Mouse (Mus musculus) embryonic stem cell, embryonic (primary cell): Measurements from ENCODE around the gene Palm3.

Source experiments
- CTCF ChIA-PET, 4 experiments: fragments of 300-600 bp in 2 of 4; fragments of 350-600 bp in 2 of 4; sonication (Branson Sonifier 250); formaldehyde crosslinking; loops; one replicate each; lab custom pipeline; 2022; ENCODE audit warnings: inconsistent platforms in 2 of 4; lab: Charles Lee
- POLR2A ChIA-PET, 4 experiments: fragments of 300-600 bp in 2 of 4; fragments of 350-600 bp in 2 of 4; sonication (Branson Sonifier 250); formaldehyde crosslinking; loops; one replicate each; lab custom pipeline; 2022; ENCODE audit warnings: antibody characterized with exemption in 4 of 4, inconsistent platforms in 1 of 4; lab: Charles Lee

Gene Palm3

DNA sequence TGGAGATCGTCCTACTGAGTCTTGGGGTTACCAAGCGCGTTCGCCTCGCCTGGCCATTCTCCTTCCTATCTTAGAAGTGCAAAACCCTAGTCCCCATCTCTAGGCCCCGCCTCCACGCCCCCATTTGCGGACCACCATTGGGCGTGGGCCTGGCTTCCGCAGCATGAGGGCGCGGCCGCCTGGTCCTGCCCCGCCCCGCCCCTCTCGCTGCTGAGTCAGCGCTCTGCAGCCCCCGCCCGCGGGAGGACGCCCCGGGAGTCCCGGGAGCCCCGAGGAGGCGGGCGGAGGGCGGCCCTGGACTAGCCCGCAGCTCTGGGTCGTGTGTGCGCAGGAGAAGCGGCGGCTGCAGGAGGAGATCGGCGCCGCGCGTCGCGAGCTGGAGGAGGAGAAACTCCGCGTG is 4.6 kb downstream of the Palm3 start:
- ChIA-PET CTCF (interaction anchor here (0.6 to 2.0 kb wide), 16 partner anchors 8 to 1555 kb away, joined by 3 to 7 read pairs (median 3); partner anchors contain the start of gene 2210011C24Rik (in 1 of the 4)), POLR2A (interaction anchor here in 3 of 4 experiments (0.5 to 3.2 kb wide), 15 partner anchors 12 to 330 kb away, joined by 3 to 19 read pairs (median 4); partner anchors contain the start of genes Asf1b (in 2 of the 3), 2210011C24Rik (in 1 of the 3), Dcaf15 (in 1 of the 3) and Gm10644 (in 1 of the 3))

DNA sequence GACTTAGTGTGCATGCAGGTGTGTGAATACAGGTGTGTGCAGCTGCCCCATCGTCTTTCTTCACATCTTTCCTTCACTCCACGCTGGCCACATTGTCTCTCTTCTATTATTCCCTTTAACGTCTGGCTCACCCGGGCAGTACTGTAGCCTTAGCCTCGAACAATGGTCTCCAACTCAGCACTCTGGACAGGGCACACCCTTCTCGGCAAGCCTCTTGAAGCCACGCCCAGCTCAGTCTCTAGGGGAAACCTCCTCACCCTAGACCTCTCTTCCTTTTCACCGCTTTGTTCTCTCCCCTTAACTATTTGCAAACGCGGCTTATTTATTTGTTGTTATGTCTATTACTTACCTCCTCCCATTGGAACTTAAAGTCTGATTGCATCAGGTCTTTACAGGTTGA is 6.2 kb downstream of the Palm3 start:
- POLR2A ChIA-PET = interaction anchor here (0.6 to 3.2 kb wide), 26 partner anchors 9 to 312 kb away, joined by 3 to 19 read pairs (median 4); partner anchors contain the start of genes 2210011C24Rik (in 2 of the 4), Dcaf15 (in 2 of the 4), Rfx1 (in 2 of the 4) and 1700067K01Rik (in 1 of the 4)
- CTCF ChIA-PET = interaction anchor here (0.6 to 3.5 kb wide), 16 partner anchors 10 to 461 kb away, joined by 3 to 16 read pairs (median 3); partner anchors contain the start of genes Il27ra (in 1 of the 4) and Ndufb7 (in 1 of the 4)

GRCm38 (mm10) chr8:84029272-84029671 is 8.0 kb downstream of the Palm3 start:
- ChIA-PET POLR2A (interaction anchor here in 3 of 4 experiments (0.6 to 3.3 kb wide), 20 partner anchors 9 to 188 kb away, joined by 3 to 12 read pairs (median 3); partner anchors contain the start of genes Il27ra (in 2 of the 3), Asf1b (in 1 of the 3), Dcaf15 (in 1 of the 3) and Gm10644 (in 1 of the 3)), CTCF (interaction anchor here in 3 of 4 experiments (0.7 to 3.5 kb wide), 3 partner anchors 10 to 863 kb away, joined by 3 to 16 read pairs (median 16); no protein-coding TSS in a partner anchor)

GRCm38 (mm10) chr8:84032777-84033176 is 11.5 kb downstream of the Palm3 start:
- ChIA-PET POLR2A (interaction anchor here in 2 of 4 experiments (0.6 to 1.2 kb wide), 5 partner anchors 31 to 205 kb away, joined by 3 to 4 read pairs (median 3); no protein-coding TSS in a partner anchor), CTCF (interaction anchor here in 3 of 4 experiments (0.6 to 1.1 kb wide), 3 partner anchors 9 to 198 kb away, joined by 3 to 4 read pairs (median 3); no protein-coding TSS in a partner anchor)

GRCm38 (mm10) chr8:84038015-84038414 is 16.7 kb downstream of the Palm3 start:
- CTCF ChIA-PET = interaction anchor here in 3 of 4 experiments (0.7 to 2.2 kb wide), 8 partner anchors 10 to 146 kb away, joined by 3 to 18 read pairs (median 4); no protein-coding TSS in a partner anchor
- POLR2A ChIA-PET = interaction anchor here in 2 of 4 experiments (0.6 to 3.2 kb wide), 10 partner anchors 8 to 289 kb away, joined by 3 to 19 read pairs (median 6); partner anchors contain the start of gene Rfx1 (in 1 of the 2)

DNA sequence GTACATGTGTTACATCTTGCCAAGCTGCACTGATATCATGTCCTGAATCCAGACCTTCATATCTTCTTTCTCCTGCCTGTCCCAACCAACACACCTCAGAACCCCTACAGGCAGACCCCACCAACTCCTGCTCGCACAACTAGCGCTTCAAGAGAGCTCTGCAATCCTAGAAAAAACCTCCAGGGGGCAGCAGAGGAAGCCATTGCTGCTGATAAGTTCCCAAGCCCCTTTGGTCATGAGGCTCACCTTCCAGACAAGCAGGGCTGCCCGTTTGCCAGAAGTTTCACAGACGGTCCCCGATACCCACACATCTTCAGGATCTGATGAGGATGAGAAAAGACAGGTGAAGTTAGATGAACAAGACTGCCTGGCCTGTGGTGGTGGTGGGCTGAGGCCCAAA is 17.8 kb downstream of the Palm3 start:
- ChIA-PET POLR2A (interaction anchor here in 3 of 4 experiments (0.5 to 3.2 kb wide), 30 partner anchors 9 to 774 kb away, joined by 3 to 19 read pairs (median 4); partner anchors contain the start of genes 1700067K01Rik (in 1 of the 3), 4930432K21Rik (in 1 of the 3), Cc2d1a (in 1 of the 3) and Dcaf15 (in 1 of the 3)), CTCF (interaction anchor here (0.5 to 2.2 kb wide), 73 partner anchors 8 to 922 kb away, joined by 3 to 18 read pairs (median 4); partner anchors contain the start of genes Dcaf15 (in 2 of the 4), Rfx1 (in 2 of the 4), 1700067K01Rik (in 1 of the 4) and 2210011C24Rik (in 1 of the 4))

GRCm38 (mm10) chr8:84042066-84042947 is 21.0 kb downstream of the Palm3 start, which contains the start of gene Il27ra:
TSS of gene Il27ra (minus strand) at chr8:84042589.
- ChIA-PET CTCF (interaction anchor here (0.6 to 3.1 kb wide), 16 partner anchors 8 to 1035 kb away, joined by 3 to 9 read pairs (median 4); partner anchors contain the start of gene Dcaf15 (in 1 of the 4)), POLR2A (interaction anchor here in 3 of 4 experiments (0.6 to 5.1 kb wide), 20 partner anchors 9 to 193 kb away, joined by 3 to 25 read pairs (median 3); partner anchors contain the start of genes 1700067K01Rik (in 1 of the 3), Dcaf15 (in 1 of the 3), Gm10643 (in 1 of the 3) and Palm3 (in 1 of the 3))

DNA sequence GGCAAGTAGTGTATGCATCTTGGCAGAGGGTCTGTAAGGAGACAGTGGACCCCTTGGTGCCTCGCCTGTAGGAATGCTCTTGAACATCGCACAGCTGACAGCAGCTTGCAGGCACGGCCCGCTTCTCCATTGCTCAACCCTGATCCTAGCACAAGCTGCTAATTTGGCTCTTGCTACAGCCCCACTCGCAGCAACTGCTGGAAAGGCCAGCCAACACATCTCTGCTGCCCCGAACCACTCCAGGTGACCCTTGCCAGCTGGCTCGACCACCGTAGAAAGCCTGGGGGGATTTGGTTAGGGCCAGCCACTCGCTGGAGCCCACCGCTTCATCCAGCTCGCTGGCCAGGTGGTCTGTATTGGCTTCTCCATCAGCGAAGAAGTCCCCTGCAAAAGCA is 21.7 kb downstream of the Palm3 start:
- POLR2A ChIA-PET = interaction anchor here (0.6 to 5.1 kb wide), 15 partner anchors 9 to 162 kb away, joined by 3 to 25 read pairs (median 4); partner anchors contain the start of genes Dcaf15 (in 1 of the 4), Gm10643 (in 1 of the 4), Palm3 (in 1 of the 4) and Rfx1 (in 1 of the 4)
- CTCF ChIA-PET = interaction anchor here in 3 of 4 experiments (0.5 to 3.1 kb wide), 10 partner anchors 10 to 165 kb away, joined by 3 to 9 read pairs (median 4); partner anchors contain the start of gene Dcaf15 (in 1 of the 3)

- ChIA-PET POLR2A (interaction anchor here (0.6 to 5.1 kb wide), 17 partner anchors 10 to 303 kb away, joined by 3 to 25 read pairs (median 4); partner anchors contain the start of genes Dcaf15 (in 2 of the 4), Rfx1 (in 2 of the 4), Adgre5 (in 1 of the 4) and Asf1b (in 1 of the 4)), CTCF (interaction anchor here (0.6 to 3.1 kb wide), 15 partner anchors 10 to 548 kb away, joined by 3 to 9 read pairs (median 3); no protein-coding TSS in a partner anchor)
These were observed 22.8 kb downstream of the Palm3 start for GRCm38 (mm10) chr8:84044103-84044502.

DNA sequence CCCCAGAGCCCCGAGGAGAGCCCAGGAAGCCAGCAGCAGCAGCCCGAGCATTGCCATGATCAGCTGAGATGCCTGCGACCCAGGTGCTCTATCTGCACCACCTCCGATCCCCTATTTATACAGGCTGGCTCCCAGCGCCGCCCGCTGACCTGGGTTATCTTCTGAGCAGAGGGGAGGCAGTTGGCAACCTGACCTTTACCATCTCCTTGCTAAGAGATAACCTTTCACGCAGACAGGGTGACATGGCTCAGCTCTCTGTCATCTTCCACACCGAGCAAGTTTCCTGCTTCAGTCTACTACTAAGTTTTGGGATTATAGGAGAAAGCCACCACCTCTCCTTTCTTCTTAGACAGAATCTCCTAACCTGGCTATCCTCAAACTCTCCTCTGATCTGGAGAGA is 23.6 kb downstream of the Palm3 start, which contains the start of gene Rln3:
Gene Rln3 (minus strand): TSS at position 101 of the 400 bp plus-strand sequence.
- ChIA-PET POLR2A (interaction anchor here (0.7 to 5.1 kb wide), 15 partner anchors 9 to 304 kb away, joined by 3 to 25 read pairs (median 4); partner anchors contain the start of genes Dcaf15 (in 2 of the 4), Rfx1 (in 2 of the 4), Adgre5 (in 1 of the 4) and Asf1b (in 1 of the 4)), CTCF (interaction anchor here (0.6 to 1.7 kb wide), 12 partner anchors 9 to 547 kb away, joined by 3 to 7 read pairs (median 3); no protein-coding TSS in a partner anchor)

DNA sequence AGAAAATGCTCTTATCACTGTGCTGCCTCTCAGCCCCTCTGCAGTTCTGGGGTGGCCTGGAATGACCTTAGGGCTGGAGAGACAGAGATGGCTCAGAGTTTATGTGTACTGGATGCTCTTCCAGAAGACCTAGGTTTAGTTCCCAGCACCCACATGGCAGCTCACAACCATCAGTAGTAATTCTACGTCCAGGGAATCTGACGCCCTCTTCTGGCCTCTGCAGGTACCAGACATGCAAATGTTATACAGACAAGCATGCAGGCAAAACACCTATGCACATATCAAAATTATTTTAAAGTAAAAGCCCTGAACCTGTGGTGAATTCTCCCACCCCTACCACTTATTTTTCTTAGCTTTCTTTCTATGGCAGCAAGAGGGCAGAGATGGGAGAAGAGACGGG is 25.2 kb downstream of the Palm3 start:
- POLR2A ChIA-PET = interaction anchor here in 2 of 4 experiments (0.6 to 1.4 kb wide), 6 partner anchors 11 to 935 kb away, joined by 3 to 7 read pairs (median 4); partner anchors contain the start of gene Rfx1 (in 1 of the 2)

GRCm38 (mm10) chr8:84048171-84048570 is 26.9 kb downstream of the Palm3 start:
- CTCF ChIA-PET = interaction anchor here in 1 of 4 experiments (1.2 kb wide), 1 partner anchor 9 kb away, joined by 3 read pairs; no protein-coding TSS in a partner anchor
- POLR2A ChIA-PET = interaction anchor here in 1 of 4 experiments (1.7 to 4.1 kb wide), 2 partner anchors 9 to 20 kb away, joined by 6 to 25 read pairs; partner anchors contain the start of gene Rfx1

More for the DNA sequence above, 25.2 kb downstream of the Palm3 start:
- CTCF ChIA-PET = interaction anchor here in 2 of 4 experiments (0.6 to 0.8 kb wide), 4 partner anchors 15 to 174 kb away, joined by 3 to 4 read pairs (median 3); partner anchors contain the start of genes Asf1b (in 1 of the 2) and Gm10644 (in 1 of the 2)

GRCm38 (mm10) chr8:84052746-84053145 is 31.5 kb downstream of the Palm3 start:
- POLR2A ChIA-PET = interaction anchor here in 3 of 4 experiments (0.6 to 2.8 kb wide), 7 partner anchors 9 to 78 kb away, joined by 3 to 20 read pairs (median 4); partner anchors contain the start of genes Il27ra (in 2 of the 3), Rfx1 (in 1 of the 3) and Rln3 (in 1 of the 3)
- CTCF ChIA-PET = interaction anchor here in 3 of 4 experiments (0.5 to 1.8 kb wide), 5 partner anchors 17 to 158 kb away, joined by 3 to 4 read pairs (median 3); no protein-coding TSS in a partner anchor

DNA sequence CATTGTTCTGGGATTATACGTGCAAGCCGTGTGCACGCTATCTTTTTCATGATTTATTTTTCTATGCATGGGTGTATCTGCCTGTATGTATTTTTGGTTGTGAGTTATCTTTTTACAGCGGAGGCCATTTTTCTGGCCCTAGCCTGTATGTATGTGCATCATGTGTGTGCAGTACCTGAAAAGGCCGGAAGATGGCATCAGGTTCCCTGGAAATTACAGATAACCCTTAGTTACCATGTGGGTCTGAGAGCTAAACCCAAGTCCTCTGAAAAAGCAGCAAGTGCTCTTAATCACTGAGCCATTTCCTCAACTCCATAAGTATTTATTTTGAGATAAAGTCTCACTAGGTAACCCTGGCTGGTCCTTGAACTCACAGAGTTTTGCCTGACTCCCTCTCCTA is 32.0 kb downstream of the Palm3 start:
- ChIA-PET POLR2A (interaction anchor here in 3 of 4 experiments (0.6 to 2.8 kb wide), 15 partner anchors 9 to 217 kb away, joined by 3 to 27 read pairs (median 4); partner anchors contain the start of genes Rfx1 (in 3 of the 3), Il27ra (in 2 of the 3), Ccdc130 (in 1 of the 3) and Dcaf15 (in 1 of the 3)), CTCF (interaction anchor here in 3 of 4 experiments (0.6 to 1.8 kb wide), 8 partner anchors 9 to 157 kb away, joined by 3 to 5 read pairs (median 4); partner anchors contain the start of genes Il27ra (in 1 of the 3) and Rln3 (in 1 of the 3))

DNA sequence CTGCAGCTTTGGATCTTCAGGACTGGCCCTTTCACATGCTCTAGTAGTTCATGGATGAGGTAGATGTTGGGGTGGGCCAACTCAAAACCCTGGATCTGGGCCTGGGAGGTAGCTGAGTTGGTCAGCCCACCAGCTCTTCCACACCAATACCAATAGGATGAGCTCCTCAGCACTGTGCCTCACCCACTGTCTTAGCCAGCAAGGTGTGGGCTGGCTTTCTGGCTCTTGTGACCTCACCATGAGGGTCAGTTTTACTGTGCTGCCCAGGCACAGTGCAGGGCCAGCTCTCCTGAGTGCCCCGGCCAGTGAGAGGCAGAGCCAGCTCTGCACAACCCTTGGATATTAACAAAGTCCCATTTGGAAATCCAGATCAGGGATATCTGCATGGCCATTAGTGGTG is 36.6 kb downstream of the Palm3 start:
- CTCF ChIA-PET = interaction anchor here in 3 of 4 experiments (0.6 to 1.2 kb wide), 5 partner anchors 15 to 532 kb away, joined by 3 to 9 read pairs (median 4); partner anchors contain the start of genes Dcaf15 (in 1 of the 3) and Il27ra (in 1 of the 3)
- POLR2A ChIA-PET = interaction anchor here (0.6 to 5.4 kb wide), 37 partner anchors 8 to 410 kb away, joined by 3 to 53 read pairs (median 4); partner anchors contain the start of genes 2210011C24Rik (in 2 of the 4), Asf1b (in 2 of the 4), Gm10644 (in 2 of the 4) and Il27ra (in 2 of the 4)
